In the genomic region with DNA sequence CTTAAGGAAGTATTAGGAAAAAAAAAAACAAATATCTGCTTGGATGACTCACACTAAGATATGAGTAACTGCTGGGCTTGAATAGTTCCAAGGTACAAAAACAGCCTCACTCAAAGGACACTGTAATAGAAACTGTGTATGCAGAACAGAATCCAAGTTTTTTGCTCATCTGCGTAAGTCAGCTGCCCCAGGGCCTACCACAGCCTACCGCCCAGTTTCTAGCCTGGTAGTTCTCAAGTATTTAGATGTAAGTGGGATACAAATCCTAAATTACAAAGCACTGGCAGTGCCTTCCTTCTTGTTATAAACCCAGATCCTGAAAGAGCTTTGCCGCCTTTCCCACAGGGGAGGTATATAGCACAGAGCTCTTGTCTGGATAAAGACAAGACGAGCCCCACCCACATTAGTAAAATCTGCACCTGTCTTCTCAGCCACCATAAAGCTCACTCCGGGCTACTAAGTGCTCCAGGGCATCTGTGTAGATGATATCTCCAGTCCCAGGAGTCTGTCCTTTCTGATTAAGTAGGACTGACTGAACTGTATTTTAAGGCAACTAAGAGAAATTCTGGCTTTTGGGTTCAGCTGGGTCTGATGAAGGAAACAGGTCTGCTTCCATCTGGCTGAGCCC, we compare ENCODE assay signal across 11 mouse cellular contexts. TPM values are rescaled to one million over a fixed set of nuclear protein-coding genes. Genes with fewer than 3 reads are reported as not detected.
DNase-seq lines count a peak whose midpoint lies in the region; ATAC-seq and TF ChIP-seq lines count a peak whose summit lies in the region.
"Had no signal": no experiment of that assay in that cellular context is flagged by ENCODE, and none has a peak within 500 bp of the region (broad histone marks: within the 10 kb centered on the region; RNA-seq: fewer than 3 reads in every experiment).

No protein-coding gene starts in this region.

- no peak for ATAC-seq in forebrain, embryonic 12.5 days (ENCODE audit: low FRiP score)
- no peak for ATAC-seq in kidney, postnatal 0 days (replicated peaks; ENCODE audit: low FRiP score, low read depth)
- peak; percentile 98 for ATAC-seq in Patski

- H3K27ac ChIP-seq in forebrain, embryonic 12.5 days, result 0 out of 2 replicates have a peak overlapping the region, but pooled peaks have one; percentile 13
- H3K27ac ChIP-seq in forebrain, embryonic 10.5 days, result no peak overlapping the region
- H3K27ac ChIP-seq in kidney, postnatal 0 days, result peak overlapping the region; percentile 55; the same call in 1 of the 2 replicates
- H3K27ac ChIP-seq: heart, embryonic 10.5 days; liver, embryonic 15.5 days had no signal

- no peaks in the 10 kb centered on the region for H3K36me3 ChIP-seq in forebrain, embryonic 12.5 days (replicated peaks)
- H3K36me3 ChIP-seq in forebrain, embryonic 10.5 days (replicated peaks), result no peaks in the 10 kb centered on the region; the same call in 1 of the 2 replicates
- no peaks in the 10 kb centered on the region for H3K36me3 ChIP-seq in kidney, postnatal 0 days (ENCODE audit: insufficient read depth, low read length)
- H3K36me3 ChIP-seq: heart, embryonic 10.5 days; liver, embryonic 15.5 days had no signal

- no peak overlapping the region for H3K9ac ChIP-seq in forebrain, embryonic 12.5 days
- H3K9ac ChIP-seq in kidney, postnatal 0 days (ENCODE audit: low read depth, low read length), result no peak overlapping the region
- H3K9ac ChIP-seq: liver, embryonic 15.5 days had no signal

- peaks cover 36% of the 10 kb centered on the region for H3K4me1 ChIP-seq in forebrain, embryonic 12.5 days
- H3K4me1 ChIP-seq in forebrain, embryonic 10.5 days, result peaks cover 36% of the 10 kb centered on the region
- H3K4me1 ChIP-seq in kidney, postnatal 0 days (replicated peaks; ENCODE audit: insufficient read depth, low read length), result peaks cover 17% of the 10 kb centered on the region
- H3K4me1 ChIP-seq: liver, embryonic 15.5 days had no signal

- no peak for TF ChIP-seq CTCF in kidney, postnatal 0 days (IDR thresholded peaks at IDR 0.05; ENCODE audit: low read depth)
- TF ChIP-seq CTCF in Patski (IDR thresholded peaks at IDR 0.05), result no peak

- no peak overlapping the region for H3K4me2 ChIP-seq in forebrain, embryonic 12.5 days
- no peak overlapping the region for H3K4me2 ChIP-seq in kidney, postnatal 0 days (ENCODE audit: low read length)
- H3K4me2 ChIP-seq: liver, embryonic 15.5 days had no signal

- CTCF ChIA-PET in Patski (lab: Charles Lee), result interaction anchor here (0.9 kb wide), 1 partner anchor 73 kb away, joined by 4 read pairs; no protein-coding TSS in a partner anchor

- POLR2A ChIA-PET in Patski (lab: Charles Lee), result no interaction called here

- WGBS in forebrain, embryonic 12.5 days, result 88% methylated on average over 5 of the region's 5 CpGs
- 86% methylated on average over 5 of the region's 5 CpGs for WGBS in forebrain, embryonic 10.5 days
- WGBS in kidney, postnatal 0 days, result 71% methylated on average over 5 of the region's 5 CpGs

- in situ Hi-C loops in Patski (cut with MboI; ENCODE audit: low pct_unique_long_range_greater_than_20kb), result no loop called here

- no peak overlapping the region for H3K4me3 ChIP-seq in forebrain, embryonic 12.5 days (replicated peaks)
- H3K4me3 ChIP-seq in forebrain, embryonic 10.5 days, result no peak overlapping the region
- no peak overlapping the region for H3K4me3 ChIP-seq in kidney, postnatal 0 days (replicated peaks; ENCODE audit: low read depth, low read length)
- H3K4me3 ChIP-seq: heart, embryonic 10.5 days; liver, embryonic 15.5 days had no signal

- H3K9me3 ChIP-seq in forebrain, embryonic 12.5 days, result no peaks in the 10 kb centered on the region
- no peaks in the 10 kb centered on the region for H3K9me3 ChIP-seq in forebrain, embryonic 10.5 days
- no peaks in the 10 kb centered on the region for H3K9me3 ChIP-seq in kidney, postnatal 0 days (replicated peaks; ENCODE audit: low read length)
- H3K9me3 ChIP-seq: heart, embryonic 10.5 days; liver, embryonic 15.5 days had no signal

- no peaks in the 10 kb centered on the region for H3K27me3 ChIP-seq in forebrain, embryonic 12.5 days
- H3K27me3 ChIP-seq in forebrain, embryonic 10.5 days (ENCODE audit: poor library complexity, severe bottlenecking), result no peaks in the 10 kb centered on the region
- H3K27me3 ChIP-seq in kidney, postnatal 0 days (ENCODE audit: insufficient read depth, low read length), result no peaks in the 10 kb centered on the region
- H3K27me3 ChIP-seq in Patski, result no peaks in the 10 kb centered on the region
- H3K27me3 ChIP-seq: liver, embryonic 15.5 days had no signal

- DNase-seq in forebrain, embryonic 10.5 days (ENCODE audit: extremely low spot score, low spot score), result no peak
- DNase-seq in kidney, postnatal 0 days (ENCODE audit: low spot score), result no peak
- DNase-seq in kidney, postnatal 10 days, result no peak
- peak; percentile 50 for DNase-seq in Patski (ENCODE audit: low read depth, low spot score)
- peak; percentile 12 for DNase-seq in naive thymus-derived CD4-positive, alpha-beta T cell, adult 2 months (ENCODE audit: low read depth)
- DNase-seq in embryo, embryonic 11 days, result no peak
- DNase-seq in heart, adult 18-20 months, result no peak
- DNase-seq: cerebellum, postnatal 14 days had no signal

RNA-seq across cellular contexts. Expression of a gene that starts 11.7 kb away (rescaled TPM):
- polyA plus RNA-seq in forebrain, embryonic 12.5 days (2016; fragmentation: Nextera tagmentation; extraction: Ambion mirVana), result 29.1 and 32.6 TPM in 2 replicates
- polyA plus RNA-seq in forebrain, embryonic 10.5 days (2016; fragmentation: Nextera tagmentation; extraction: Ambion mirVana), result 15.2 and 16.6 TPM in 2 replicates
- 36.8 and 39.4 TPM in 2 replicates for polyA plus RNA-seq in kidney, postnatal 0 days (2015; fragmentation: Nextera tagmentation; extraction: Ambion mirVana)
- 36.2 TPM for polyA plus RNA-seq in Patski (2021)
- 10 to 100 TPM; 16.9 to 17.2 TPM for total RNA-seq in heart, adult 18-20 months (2021)

Comparison
In these comparisons a context has a peak if more than half of its experiments do, and no peak if none do; other contexts are left out.
1. DNase-seq: peak in Patski (single experiment) and naive thymus-derived CD4-positive, alpha-beta T cell, adult 2 months (single experiment); none in forebrain, embryonic 10.5 days (single experiment), kidney, postnatal 0 days (single experiment), kidney, postnatal 10 days (single experiment), embryo, embryonic 11 days (single experiment) and heart, adult 18-20 months (0 of 2).